Mouse (Mus musculus): Measurements from ENCODE around the gene Gfpt1.

DNA sequence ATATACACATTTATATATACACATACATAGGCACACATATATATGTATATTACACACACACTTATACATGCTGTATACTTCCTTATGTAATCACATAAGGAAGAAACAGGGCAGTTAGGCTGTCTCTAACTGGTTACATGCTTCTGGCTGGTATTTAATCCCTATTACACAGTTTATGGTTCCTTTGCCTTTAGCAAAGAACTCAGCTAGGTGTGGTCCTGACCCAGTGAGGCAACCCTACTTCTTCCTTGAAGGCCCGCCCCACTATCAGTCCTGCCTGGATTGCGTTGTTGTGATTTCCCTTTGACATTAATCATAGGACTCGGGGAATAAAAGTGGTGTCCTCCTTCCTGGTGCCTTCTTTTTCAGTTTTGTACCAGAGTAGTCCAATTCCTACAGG lies 8.3 kb upstream of the Gfpt1 start:
- TF ChIP-seq POLR2A (IDR thresholded peaks at IDR 0.05; ENCODE audit: borderline replicate concordance, extremely low read depth, low read depth, low read length): no peak
- TF ChIP-seq CTCF (IDR thresholded peaks at IDR 0.05; ENCODE audit: insufficient read depth, low read length): no peak
